Mouse (Mus musculus) heart, adult 11 months (tissue): ENCODE measurements around the gene Kctd6.

Source experiments
- DNase-seq: peaks from one replicate; pipeline ENCODE4 v3.0.0; 2022

The Kctd6 gene

DNA sequence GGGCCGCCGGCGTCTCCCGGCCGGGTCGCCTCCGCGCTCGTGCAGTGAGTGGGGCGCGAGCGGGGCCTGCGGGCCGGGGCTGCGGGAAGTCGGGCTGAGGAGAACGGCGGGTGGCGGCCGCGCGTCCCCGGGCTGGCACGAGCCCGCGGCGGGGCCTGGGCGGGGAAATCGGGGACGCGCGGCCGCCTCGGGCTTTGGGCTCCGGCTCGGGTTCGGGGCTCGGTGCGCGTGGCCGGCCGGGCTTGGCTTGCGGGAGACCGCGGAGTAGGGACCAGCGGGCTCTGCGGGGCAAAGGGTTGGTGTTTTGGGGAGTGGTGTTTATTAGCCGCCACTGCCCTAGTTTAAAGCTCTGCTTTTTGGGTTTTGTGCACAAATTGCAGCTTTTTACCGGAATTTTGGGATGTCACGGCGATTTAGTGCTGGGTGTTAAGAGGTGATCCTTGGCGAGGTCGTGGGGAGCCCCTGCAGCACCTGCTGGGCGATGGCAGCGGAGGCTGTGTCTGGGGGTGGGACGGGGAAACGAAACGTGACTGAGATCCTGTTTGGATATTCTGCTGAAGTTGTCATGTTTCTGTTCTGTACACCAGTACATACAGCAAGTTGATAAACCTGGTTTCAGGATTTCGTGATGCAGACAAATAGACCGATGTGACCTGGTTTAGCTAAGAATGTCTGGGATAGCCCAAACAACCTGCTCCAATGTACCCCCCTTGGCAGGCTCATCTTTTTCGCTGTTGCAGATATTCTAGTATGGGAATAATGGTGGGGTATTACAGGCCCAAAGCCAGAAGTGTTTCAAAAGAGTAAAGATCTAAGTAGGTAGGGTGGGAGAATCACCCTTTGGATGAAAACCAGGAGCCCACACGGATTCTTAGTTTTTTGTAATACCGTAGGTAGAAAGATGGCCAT lies 613 bp downstream of the Kctd6 start:
- no peak for DNase-seq

DNA sequence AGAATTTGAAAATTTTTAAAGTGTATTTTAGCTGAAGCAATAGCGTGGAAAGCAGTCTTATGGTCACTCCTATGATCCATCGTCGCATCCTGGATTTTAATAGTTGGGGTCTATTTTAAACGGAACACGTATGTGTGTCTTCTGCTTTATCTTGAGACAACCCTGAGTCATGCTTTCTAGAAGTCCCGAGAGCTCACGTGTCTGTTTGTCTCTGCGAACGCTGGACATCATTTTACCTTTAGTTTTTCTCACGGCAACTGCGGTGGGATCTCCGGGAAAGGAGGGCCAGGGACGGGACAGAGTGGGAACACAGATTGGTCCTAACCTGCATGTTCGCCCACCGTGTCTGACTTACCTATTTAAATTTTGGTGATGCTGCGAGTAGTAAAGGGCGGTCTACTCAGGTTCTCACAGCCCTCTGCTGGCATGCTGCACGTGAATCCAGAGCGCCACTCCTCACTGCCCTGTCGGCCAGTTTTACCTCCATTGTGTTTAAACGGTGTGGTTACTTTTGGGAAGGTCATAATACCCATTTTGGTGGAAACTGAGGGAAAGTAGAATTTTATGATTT lies 1.4 kb downstream of the Kctd6 start:
- DNase-seq: peak; percentile 75

DNA sequence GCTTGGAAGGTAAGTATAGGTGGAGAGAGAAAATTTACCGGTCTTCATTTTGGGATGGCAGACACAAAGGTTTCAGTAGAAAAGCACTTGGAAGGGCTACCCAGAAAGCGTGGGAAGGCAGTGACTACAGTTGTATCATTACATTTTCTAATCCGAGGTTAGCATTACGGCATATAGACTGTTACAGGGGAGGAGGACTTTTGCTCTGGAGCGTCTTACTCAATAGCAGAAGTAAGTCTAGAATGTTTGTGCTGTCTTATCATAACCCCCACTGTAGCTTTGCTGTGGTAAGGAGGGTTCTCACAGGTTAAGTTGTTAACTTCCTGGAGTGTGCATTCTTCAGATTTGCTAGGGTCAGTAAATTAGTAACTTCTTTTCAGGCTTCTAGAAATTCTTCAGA lies 2.2 kb downstream of the Kctd6 start:
- peak; percentile 9 for DNase-seq

DNA sequence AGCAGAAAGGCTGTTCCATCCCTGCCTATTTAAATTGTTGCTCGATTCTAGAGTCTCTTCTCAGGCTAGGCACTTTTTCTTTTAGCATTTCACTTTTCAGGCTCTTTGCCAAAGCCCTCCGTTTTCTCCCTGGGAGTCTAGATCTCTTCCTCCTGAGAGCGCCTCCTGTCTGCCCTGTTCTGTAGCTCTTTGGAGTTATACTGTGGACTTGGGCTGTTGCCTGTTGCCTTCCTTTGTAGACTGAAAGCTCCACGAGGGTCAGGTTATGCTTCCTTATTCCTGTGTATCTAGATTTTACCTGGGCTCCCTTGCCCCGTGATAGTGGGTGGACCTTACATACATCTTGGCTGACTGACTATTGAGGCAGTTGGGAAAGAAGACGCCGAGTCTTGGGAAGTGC lies 4.3 kb downstream of the Kctd6 start:
- no peak for DNase-seq

DNA sequence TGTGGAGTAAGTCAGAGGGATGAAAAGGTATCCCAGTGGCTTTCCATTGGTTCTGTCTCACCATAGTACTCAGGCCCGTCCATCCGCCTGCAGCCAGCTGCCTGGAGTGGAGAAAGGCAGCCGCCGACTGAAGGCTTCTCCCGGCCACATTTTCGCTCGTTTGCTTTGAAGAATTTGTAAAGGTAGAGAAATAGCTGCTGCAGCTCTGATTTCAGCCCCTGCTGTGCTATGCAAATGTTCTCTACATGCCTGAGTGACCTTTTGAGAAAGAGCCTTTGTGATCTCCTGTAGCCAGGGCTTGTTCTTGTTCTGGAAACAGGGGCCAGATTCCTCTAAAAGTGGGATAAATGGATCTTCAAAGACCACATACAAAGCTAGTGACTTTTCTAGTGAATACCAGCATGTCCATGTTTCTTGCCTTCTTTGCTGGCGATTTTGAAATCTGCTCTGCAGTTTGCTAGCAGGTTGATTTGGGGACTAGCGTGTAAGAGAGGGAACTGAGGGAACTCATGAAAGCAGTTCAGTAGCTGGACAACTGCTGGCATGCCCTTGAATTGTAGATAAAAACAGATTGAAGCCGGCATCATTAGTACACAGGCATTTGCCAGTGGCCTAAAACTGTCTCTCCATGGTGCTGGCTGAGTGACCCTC lies 4.9 kb downstream of the Kctd6 start:
- peak; percentile 35 for DNase-seq

DNA sequence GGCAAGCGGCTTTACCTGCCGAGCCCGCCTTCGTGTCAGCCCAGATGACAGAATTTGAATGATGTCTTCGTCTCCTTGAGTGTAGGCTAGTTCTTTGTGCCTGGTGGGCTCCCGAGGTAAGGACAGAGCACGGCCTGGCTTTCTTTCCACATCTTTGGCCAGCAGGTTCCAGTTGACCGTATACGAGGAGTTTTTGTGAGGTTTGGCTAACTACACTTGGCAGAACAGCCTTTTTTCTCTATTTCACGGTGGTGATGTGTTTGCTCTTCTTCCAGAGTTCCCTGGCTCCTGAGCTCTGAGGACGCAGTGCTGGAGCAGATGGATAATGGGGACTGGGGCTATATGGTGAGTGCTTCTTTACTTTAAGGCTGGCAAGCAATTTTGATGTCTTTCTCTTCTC lies 5.9 kb downstream of the Kctd6 start:
- peak; percentile 60 for DNase-seq

DNA sequence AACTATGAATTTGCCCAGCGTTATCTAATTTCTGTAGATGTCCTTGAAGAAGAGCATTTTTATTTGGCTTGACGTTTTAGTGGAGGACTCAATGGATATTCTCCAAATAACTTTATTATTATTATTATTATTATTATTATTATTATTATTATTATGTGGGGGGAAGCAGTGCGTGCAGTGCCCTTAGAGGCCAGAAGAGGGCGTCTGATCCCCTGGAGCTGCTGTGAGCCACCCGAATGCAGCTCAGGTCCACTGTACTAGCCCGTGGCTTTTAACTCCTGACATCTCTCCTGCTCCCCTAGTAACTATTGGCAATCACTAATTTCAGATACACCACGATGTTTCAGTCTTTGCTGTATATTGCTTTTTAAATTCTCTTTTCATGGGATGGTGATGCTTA lies 6.4 kb downstream of the Kctd6 start:
- peak; percentile 80 for DNase-seq

DNA sequence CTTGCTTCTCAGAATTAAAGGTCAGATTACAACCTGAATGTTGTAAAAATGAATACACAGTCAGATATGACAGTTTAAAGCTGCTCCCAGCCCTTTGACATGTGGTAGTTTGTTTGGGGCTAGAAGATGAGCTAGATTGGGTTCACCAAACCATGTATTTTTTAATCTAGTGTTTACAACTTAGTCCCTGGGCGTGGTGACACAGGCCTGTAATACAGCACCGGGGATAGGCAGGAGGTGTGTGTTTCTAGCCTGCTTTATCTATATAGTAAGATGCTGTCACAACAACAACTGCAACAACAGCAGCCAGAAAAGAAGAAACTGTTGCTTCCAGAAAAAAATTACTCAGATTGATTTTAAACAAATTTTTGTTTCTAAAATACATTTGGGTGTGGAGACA lies 7.0 kb downstream of the Kctd6 start:
- DNase-seq: no peak

DNA sequence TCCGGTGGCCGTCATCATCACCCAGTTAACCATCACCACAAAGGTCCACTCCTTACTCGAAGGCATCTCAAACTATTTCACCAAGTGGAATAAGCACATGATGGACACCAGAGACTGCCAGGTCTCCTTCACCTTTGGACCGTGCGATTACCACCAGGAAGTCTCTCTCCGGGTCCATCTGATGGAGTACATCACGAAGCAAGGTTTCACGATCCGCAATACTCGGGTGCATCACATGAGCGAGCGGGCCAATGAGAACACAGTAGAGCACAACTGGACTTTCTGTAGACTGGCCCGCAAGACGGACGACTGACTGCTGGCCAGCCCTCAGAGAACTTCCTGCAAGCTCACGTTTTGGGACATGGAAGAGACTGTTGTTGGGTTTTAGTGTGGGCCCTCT lies 8.6 kb downstream of the Kctd6 start:
- DNase-seq: peak; percentile 87

DNA sequence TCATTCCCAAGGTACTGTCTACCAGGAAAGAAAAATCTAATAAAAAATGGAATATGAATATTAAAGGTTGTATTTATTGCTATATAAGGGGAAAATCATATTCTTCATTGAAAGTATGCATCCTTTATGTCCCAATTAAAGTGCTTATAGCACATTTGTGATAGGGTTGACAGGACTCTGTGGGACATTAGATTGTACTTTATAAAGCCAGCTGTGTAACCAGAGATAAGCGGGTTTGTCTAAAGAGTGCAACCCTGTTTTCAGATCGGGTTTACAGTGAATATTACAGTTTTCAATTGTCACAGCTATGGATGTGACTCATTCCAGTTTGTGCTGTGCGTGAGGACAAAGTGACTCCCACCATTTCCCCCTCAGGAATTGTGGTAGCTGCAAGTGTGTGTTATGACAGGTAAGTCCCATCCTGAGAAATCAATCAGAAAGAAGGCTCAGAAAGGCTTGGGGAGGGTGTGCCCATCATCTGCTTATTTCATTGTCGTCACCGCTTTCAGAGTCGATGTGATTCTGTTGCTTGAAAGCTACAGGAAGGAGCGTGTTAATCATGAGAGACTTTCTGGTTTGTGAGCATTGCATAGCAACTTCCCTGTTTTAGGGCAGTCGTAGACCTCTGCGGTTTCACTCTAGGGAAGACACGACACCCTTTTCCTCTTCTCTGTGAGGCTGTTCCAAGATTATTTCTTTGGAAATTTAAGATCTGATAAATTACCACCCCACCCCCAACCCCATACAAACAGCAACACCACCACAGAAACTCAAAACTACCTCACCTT lies 9.8 kb downstream of the Kctd6 start:
- DNase-seq: peak; percentile 17

DNA sequence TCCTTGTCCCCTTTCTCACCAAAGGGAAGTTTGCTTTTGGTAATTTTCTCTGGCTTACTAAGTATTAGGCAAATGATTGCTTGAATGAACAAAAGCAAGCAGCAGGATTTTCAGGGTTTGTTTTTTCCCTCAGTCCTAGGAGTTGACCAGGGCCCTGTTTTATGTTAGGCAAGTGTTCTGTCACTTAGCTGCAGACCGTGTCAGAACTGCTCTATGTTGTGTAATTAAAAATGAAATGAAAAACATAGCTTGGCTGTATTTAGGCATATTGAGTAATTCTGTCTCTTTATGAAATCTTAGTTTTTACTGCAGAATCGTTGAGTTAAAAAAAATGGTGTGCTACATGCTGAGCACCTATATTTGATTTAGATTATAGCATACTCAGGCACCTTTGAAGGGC lies 10.9 kb downstream of the Kctd6 start:
- peak; percentile 16 for DNase-seq

DNA sequence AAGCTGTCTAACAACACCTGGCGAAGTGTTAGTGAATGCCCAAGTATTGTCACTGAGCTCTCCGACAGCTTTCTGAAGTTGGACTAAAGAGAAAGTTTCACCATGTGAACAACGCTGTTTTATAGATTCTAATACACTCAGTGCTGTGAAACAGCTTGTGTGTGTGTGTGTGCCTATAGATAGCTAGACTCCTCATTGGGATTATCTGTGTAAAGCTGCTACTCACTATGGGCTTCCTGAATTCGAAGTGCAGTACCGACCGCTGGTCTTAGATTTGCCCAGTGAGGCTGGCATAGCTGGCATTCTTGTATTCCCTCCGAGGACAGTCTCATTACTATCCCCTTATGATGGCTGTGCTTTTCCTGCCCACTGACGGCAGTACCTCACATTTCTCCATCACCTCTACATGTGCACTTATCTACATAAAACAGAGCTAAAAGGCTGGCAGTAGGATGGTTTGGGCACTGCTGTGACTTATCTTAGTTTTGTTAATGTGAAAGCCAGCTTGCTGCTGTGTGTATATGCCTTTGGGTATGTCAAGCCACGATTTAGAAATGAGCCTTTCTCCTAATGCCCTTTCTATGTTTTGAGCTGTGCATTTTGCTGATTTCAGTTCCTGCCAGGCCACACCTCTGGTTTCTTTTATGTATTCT lies 15.6 kb downstream of the Kctd6 start:
- DNase-seq: peak; percentile 66

DNA sequence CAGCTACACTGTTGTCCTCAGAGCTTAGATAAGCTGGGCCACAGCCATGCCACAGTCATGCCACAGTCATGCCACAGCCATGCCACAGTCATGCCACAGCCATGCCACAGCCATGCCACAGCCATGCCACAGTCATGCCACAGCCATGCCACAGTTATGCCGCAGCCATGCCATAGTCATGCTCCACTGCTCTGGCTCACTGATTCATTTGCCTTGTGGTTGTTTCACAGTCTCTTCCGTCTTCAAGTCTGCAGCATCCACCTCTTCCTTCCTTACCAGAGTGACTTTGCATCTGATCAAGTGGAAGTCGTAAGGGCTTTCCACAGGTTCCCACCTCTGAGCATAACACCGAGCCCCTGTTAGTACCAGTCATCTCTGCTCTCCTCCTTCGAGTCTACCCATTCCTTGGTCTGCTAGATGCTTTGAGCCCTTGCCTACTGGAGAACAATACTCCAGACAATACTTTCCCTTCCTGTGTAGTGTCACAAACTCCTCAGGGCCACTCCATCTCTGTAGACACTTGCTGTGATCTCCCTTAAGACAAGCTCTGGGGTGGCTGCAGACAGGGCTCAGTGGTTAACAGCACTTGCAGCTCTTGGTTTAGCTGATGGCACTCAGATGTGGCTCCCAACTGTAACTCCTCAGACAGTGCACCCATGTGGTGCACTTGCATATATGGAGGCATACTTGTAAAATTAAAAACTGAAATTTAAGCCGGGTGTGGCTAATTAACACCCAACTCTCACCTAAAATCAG lies 18.4 kb downstream of the Kctd6 start:
- peak; percentile 79 for DNase-seq

DNA sequence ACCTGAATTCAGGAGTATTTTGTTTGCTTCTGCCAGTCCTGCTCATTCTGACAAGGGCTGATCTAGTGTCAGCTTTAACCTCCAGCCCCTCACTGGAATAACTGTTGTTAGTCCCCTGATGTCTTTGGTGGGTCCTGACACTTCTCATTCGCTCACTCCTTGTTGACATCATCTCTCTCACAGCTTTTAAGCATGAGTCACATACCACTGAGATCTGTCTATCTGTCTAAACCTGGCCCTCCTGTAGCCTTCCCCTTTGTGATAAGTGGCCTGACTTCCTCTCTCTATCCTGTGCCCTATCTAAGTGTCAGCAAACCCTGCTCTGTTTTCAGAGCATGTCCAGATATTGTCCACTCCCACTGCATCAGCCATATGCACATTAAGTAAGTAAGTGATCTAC lies 19.3 kb downstream of the Kctd6 start:
- DNase-seq: peak; percentile 79

DNA sequence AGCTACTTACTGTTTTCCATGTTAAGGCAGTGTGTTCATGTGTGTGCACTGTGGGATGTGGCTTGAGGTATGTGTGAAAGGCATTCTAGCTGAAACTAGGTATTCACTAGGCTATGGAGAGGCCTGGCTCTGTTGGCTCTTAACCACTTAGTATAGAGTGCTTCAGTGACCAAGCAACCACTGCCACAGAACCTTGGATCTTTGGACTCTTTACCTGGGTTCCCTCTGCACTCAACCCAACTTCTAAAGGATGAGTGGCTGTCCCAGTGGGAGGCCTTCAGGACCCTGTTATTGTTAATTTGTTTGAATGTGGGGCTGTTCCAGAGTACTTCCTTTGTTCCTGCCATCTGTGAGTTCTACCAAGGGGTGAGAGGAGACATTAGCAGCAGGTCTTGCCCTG lies 27.9 kb downstream of the Kctd6 start:
- peak; percentile 55 for DNase-seq

DNA sequence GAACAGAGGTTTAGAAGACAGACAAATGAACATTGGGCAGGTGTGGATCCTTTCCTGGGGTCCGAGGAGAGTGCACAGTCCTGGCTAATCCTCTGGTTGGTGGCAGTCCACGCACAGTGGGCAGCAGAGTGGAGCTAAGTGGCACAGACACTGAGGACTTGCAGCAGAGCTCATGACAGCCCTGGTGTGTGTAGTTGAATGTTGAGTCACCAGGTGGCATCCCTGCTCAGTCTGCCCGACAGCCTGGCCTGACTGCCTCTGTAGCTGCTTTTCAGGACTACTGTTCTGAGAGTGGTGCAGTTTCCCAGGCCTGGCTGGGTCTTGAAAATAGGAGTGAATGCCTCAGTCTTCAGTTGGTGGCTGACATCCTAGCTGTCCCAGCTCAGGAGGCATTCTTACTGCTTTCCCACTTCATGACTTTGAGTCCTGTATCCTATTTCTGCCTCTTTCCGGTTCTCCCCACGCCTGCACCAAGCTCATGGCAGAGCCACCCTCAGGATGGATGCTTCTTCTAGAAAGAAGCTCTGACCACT lies 28.5 kb downstream of the Kctd6 start:
- peak; percentile 63 for DNase-seq

DNA sequence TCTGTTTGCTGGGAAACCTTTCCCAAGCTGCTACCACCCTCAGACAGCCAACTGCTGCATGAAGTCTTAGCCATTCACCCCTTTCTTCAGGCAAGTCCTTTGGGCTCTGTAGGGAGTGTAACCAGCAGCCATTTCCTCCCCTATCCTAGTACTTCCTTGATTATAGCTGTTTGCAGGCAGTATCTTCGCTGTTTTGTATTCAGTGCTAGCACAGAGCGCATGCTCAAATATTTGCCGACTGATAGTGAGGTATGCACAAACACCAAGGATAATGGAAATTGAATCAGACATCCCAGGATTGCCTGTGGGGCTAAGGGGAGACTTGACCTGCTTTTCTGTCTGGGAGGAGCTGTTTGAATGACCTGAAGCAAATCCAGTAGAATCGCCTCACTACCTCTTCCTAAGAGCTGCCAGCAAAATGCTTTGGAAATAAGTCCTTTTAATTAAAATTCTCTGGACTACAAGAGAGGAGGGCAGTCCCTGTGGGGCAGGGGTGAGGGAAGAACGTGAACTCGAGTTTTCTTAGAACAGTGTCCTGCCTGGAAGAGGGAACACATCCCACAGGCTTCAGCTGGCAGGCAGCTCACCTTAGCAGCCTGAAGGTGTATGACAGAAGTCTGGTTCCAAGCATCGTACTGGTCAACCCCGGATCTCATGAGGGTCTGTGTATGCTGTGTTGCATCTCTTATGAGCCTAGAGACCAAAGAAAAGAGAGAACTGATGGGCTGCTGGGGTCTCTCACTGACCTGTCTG lies 29.4 kb downstream of the Kctd6 start:
- peak; percentile 76 for DNase-seq

DNA sequence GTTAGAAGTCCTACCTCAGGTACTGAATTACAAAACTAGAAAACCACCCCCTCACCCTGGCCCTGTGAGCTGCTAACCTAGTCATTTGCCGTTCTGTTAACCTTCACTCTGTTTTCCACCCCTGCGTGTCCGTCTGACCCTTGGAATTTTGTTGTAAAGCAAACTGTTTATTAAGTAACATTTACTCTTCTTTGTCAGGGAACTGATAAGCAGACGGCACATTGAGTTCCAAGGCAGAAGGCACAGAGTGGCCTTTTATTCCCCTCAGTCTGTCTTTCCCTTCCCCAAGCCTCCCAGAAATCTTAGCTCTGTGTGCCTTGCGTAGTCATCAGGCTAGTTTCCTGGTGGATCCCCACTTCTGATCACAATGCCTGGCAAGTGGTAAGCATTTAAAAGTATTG lies 30.3 kb downstream of the Kctd6 start:
- peak; percentile 93 for DNase-seq

DNA sequence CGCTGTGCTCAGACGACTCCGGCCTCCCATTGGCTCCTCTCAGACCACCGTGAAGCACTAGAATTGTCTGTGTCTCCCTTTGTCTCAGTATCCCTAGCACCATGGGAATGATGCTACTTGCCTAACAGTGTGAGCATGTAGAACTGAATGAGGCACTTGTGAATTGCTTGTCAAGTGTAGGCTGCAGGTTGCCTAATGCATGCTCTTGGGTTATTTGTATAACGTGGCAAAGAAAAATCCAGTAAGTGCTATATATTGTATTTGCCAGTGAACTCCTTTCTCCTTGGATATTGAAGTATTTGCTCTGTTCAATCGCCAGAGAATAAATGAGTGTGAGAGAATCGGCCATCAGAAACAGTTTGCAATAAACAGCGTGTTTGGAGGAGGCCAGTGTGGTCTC lies 32.9 kb downstream of the Kctd6 start:
- DNase-seq: peak; percentile 61

DNA sequence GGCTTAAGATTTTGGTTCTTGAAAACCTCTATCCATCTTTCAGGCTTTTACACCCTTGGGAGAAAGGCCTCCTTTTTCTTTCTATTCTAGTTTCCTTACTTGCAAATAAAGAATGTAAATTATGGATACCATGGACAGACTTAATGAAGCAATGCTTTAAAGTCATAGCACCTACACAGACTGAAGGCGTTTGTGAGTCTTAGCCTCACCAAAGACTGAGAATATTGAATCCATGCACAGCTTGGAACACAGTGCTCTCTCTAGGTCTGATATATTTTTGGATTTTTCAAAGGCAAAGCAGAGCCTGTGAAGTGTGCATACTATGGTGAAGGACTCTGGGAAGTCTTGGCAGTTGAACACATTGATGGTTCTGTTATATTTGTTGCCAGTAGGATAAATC lies 35.3 kb downstream of the Kctd6 start:
- no peak for DNase-seq
